9 mouse cellular contexts compared by ENCODE assay signal in the genomic region with DNA sequence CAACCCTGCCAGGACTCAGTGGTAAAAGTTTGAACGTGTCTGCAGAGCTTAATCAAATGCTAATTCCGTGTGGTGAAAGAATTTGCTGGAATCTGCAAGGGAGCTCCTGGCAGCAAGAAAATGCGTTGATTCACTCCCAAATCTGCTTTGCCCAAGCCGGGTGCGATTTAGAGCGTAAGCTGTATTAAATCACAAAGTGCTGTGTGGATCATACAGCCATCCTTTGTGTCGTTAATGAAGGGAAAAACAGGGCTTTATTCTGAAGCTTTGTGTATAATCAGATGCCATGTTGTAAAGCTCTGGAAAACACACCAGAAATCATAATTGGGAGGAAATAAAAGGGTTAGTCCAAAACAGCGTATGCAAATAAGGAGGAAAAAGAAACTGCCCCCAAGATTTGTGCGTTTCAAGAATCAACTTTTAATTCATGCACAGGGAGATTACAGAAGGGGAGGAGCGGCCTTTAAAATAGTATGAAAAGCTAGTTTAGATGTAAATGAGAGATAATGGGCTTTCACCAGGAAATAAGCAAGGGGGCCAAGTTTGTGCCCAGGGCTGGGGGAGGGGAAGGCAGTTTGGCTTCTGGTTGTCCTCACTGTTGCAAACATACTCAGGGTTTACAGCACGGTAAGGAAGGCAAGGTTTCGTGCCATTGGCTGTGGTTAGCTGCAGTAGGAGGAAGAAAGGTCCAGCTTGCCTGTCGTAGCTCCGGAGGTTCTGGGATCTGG.
DNase-seq lines count a peak whose midpoint lies in the region; ATAC-seq lines count a peak whose summit lies in the region.
"Had no signal": no experiment of that assay in that cellular context is flagged by ENCODE, and none has a peak within 500 bp of the region (broad histone marks: within the 10 kb centered on the region; RNA-seq: fewer than 3 reads in every experiment).

No protein-coding gene starts in this region.

- DNase-seq in kidney, adult 18-20 months: peak; percentile 12
- DNase-seq in kidney, adult 11 months: no peak
- DNase-seq in brain, embryonic 18.5 days (ENCODE audit: low read depth, low spot score): peak; percentile 43
- no peak for DNase-seq in intestine, embryonic 14.5 days (ENCODE audit: low spot score)
- DNase-seq in thymus, postnatal 36 days: peak; percentile 16 to 24
- no peak for DNase-seq in left cerebral cortex, adult 8-10 months (ENCODE audit: low spot score in 2 of 2)
- DNase-seq in spleen, postnatal 4 days (ENCODE audit: low spot score in 2 of 2): no peak

- H3K27me3 ChIP-seq in intestine, embryonic 14.5 days (replicated peaks; ENCODE audit: control insufficient read depth, insufficient read depth, low read length): peaks cover 7% of the 10 kb centered on the region; the same call in 1 of the 2 replicates
- peaks cover 7% of the 10 kb centered on the region for H3K27me3 ChIP-seq in liver, embryonic 12.5 days (replicated peaks)

- no peak overlapping the region for H3K27ac ChIP-seq in intestine, embryonic 14.5 days (ENCODE audit: low read depth)
- H3K27ac ChIP-seq in liver, embryonic 12.5 days: no peak overlapping the region

- WGBS in intestine, embryonic 14.5 days: 29% methylated on average over 14 of the region's 14 CpGs
- 14% methylated on average over 14 of the region's 14 CpGs for WGBS in liver, embryonic 12.5 days (ENCODE audit: insufficient replicate concordance)

- no peak overlapping the region for H3K4me3 ChIP-seq in intestine, embryonic 14.5 days (ENCODE audit: low read depth, low read length)
- no peak overlapping the region; the same call in 1 of the 2 replicates for H3K4me3 ChIP-seq in liver, embryonic 12.5 days

- peak overlapping the region; percentile 41 for H3K4me2 ChIP-seq in intestine, embryonic 14.5 days (ENCODE audit: low read length)
- H3K4me2 ChIP-seq in liver, embryonic 12.5 days: peak overlapping the region; percentile 46

- H3K4me1 ChIP-seq in intestine, embryonic 14.5 days (replicated peaks; ENCODE audit: control insufficient read depth, insufficient read depth, low read length): peaks cover 4% of the 10 kb centered on the region; the same call in 1 of the 2 replicates
- H3K4me1 ChIP-seq in liver, embryonic 12.5 days: no peaks in the 10 kb centered on the region

- no peak for ATAC-seq in intestine, embryonic 14.5 days (replicated peaks; ENCODE audit: low FRiP score, low TSS enrichment, low read depth)
- no peak for ATAC-seq in liver, embryonic 12.5 days
- ATAC-seq: Patski had no signal

- no peaks in the 10 kb centered on the region for H3K9me3 ChIP-seq in intestine, embryonic 14.5 days (ENCODE audit: control insufficient read depth, low read length)
- H3K9me3 ChIP-seq in liver, embryonic 12.5 days (replicated peaks): no peaks in the 10 kb centered on the region

- no peaks in the 10 kb centered on the region for H3K36me3 ChIP-seq in intestine, embryonic 14.5 days (ENCODE audit: control insufficient read depth, insufficient read depth, low read length)
- no peaks in the 10 kb centered on the region for H3K36me3 ChIP-seq in liver, embryonic 12.5 days

- H3K9ac ChIP-seq in intestine, embryonic 14.5 days (ENCODE audit: low read length): no peak overlapping the region
- no peak overlapping the region for H3K9ac ChIP-seq in liver, embryonic 12.5 days

Comparison
In these comparisons a context has a peak if more than half of its experiments do, and no peak if none do; other contexts are left out.
1. DNase-seq: peak in kidney, adult 18-20 months (single experiment), brain, embryonic 18.5 days (single experiment) and thymus, postnatal 36 days (2 of 2); none in kidney, adult 11 months (single experiment), intestine, embryonic 14.5 days (single experiment), left cerebral cortex, adult 8-10 months (0 of 2) and spleen, postnatal 4 days (0 of 2).